28 mouse cellular contexts compared by ENCODE assay signal in the genomic region with DNA sequence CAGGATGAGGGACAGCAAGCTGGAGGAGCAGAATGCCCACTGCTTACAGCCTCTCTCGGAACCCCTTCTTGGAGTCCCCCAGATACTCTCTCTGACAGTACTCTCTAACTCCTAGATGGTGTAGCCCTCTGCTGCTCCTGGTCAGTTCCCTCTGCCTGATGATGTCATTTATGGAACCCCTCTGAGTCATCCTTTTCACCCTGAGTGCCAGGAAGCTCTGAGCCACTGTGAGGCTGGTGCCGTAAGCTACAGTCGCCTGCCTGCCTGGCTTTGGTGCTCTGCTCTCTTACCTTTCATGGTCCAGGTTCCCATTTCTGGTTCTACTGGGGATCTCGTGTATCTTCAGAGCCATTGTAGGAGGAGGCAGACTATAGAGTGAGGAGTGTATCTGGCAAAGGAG. TPM values are rescaled to one million over a fixed set of nuclear protein-coding genes. Genes with fewer than 3 reads are reported as not detected.
A peak's percentile ranks its signal among the peaks of the same experiment; 100 is the strongest.
DNase-seq lines count a peak whose midpoint lies in the region; ATAC-seq lines count a peak whose summit lies in the region.
"Had no signal": no experiment of that assay in that cellular context is flagged by ENCODE, and none has a peak within 500 bp of the region (broad histone marks: within the 10 kb centered on the region; RNA-seq: fewer than 3 reads in every experiment).

No protein-coding gene starts in this region.

- no peak overlapping the region for H3K27ac ChIP-seq in forebrain, embryonic 16.5 days (ENCODE audit: low read length)
- H3K27ac ChIP-seq: forebrain, embryonic 10.5 days; forebrain, embryonic 13.5 days; heart, embryonic 15.5 days; hindbrain, embryonic 10.5 days; hindbrain, embryonic 13.5 days; intestine, embryonic 15.5 days had no signal

- H3K4me1 ChIP-seq in forebrain, embryonic 16.5 days (replicated peaks; ENCODE audit: control insufficient read depth, insufficient read depth, low read length), result no peaks in the 10 kb centered on the region

- H3K4me3 ChIP-seq in forebrain, embryonic 16.5 days (replicated peaks; ENCODE audit: low read length), result no peak overlapping the region
- H3K4me3 ChIP-seq: forebrain, embryonic 10.5 days; forebrain, embryonic 13.5 days; heart, embryonic 12.5 days; heart, embryonic 15.5 days; hindbrain, embryonic 10.5 days; hindbrain, embryonic 13.5 days; intestine, embryonic 15.5 days had no signal

- H3K36me3 ChIP-seq in forebrain, embryonic 16.5 days (ENCODE audit: control insufficient read depth, insufficient read depth), result no peaks in the 10 kb centered on the region
- H3K36me3 ChIP-seq: hindbrain, embryonic 10.5 days; hindbrain, embryonic 13.5 days had no signal

- no peak for ATAC-seq in forebrain, embryonic 16.5 days
- ATAC-seq: forebrain, embryonic 13.5 days; hindbrain, embryonic 16.5 days; intestine, embryonic 15.5 days had no signal

- H3K9ac ChIP-seq in forebrain, embryonic 16.5 days (replicated peaks; ENCODE audit: low read depth, low read length), result no peak overlapping the region
- H3K9ac ChIP-seq: forebrain, embryonic 13.5 days; heart, embryonic 12.5 days; heart, embryonic 15.5 days; hindbrain, embryonic 13.5 days; intestine, embryonic 15.5 days had no signal

- 96% methylated on average over 4 of the region's 4 CpGs for WGBS in forebrain, embryonic 16.5 days

- no peaks in the 10 kb centered on the region for H3K9me3 ChIP-seq in forebrain, embryonic 16.5 days (ENCODE audit: control insufficient read depth, low read length)
- H3K9me3 ChIP-seq: forebrain, embryonic 10.5 days; forebrain, embryonic 13.5 days; heart, embryonic 12.5 days; heart, embryonic 15.5 days; hindbrain, embryonic 10.5 days; hindbrain, embryonic 13.5 days; intestine, embryonic 15.5 days had no signal

- no peak overlapping the region for H3K4me2 ChIP-seq in forebrain, embryonic 16.5 days (ENCODE audit: low read length)
- H3K4me2 ChIP-seq: forebrain, embryonic 13.5 days; heart, embryonic 12.5 days; heart, embryonic 15.5 days; hindbrain, embryonic 13.5 days; intestine, embryonic 15.5 days had no signal

- no peaks in the 10 kb centered on the region for H3K27me3 ChIP-seq in forebrain, embryonic 16.5 days (replicated peaks; ENCODE audit: control insufficient read depth, insufficient read depth, low read length)
- H3K27me3 ChIP-seq: forebrain, embryonic 13.5 days; heart, embryonic 12.5 days; heart, embryonic 15.5 days; hindbrain, embryonic 13.5 days; intestine, embryonic 15.5 days had no signal

- DNase-seq in adrenal gland, adult (ENCODE audit: inconsistent age in 2 of 2, low spot score in 1 of 2), result peak; percentile 64 to 78
- no peak for DNase-seq in adrenal gland, postnatal 4 days (ENCODE audit: low spot score in 2 of 2)
- peak; percentile 49 to 55 for DNase-seq in adrenal gland, postnatal 36 days
- no peak for DNase-seq in adrenal gland, adult 18-20 months (ENCODE audit: low spot score in 2 of 2)
- peak; percentile 37 for DNase-seq in 416B (ENCODE audit: low read depth)
- peak; percentile 62 for DNase-seq in NIH3T3 (ENCODE audit: low read depth)
- DNase-seq in left cerebral cortex, adult 9 months (ENCODE audit: low spot score in 2 of 2), result no peak
- DNase-seq: cerebellum, adult 11-12 months; cerebellum, adult 8-10 months; cerebellum, postnatal 14 days; gastrocnemius, postnatal 25 days; heart, adult 18-20 months; heart, postnatal 10 days; heart, postnatal 36 days; kidney, adult 11 months; kidney, adult 8-10 months had no signal

RNA-seq across cellular contexts. Expression of a gene that starts 13.5 kb away (rescaled TPM):
- 10 to 100 TPM in 1 of 2 experiments, 1 to 10 TPM in 1; 7.2 to 21.2 TPM for total RNA-seq in adrenal gland, postnatal 4 days (2021)
- 1 to 10 TPM in 1 of 2 experiments, not detected in 1; 3.8 TPM for total RNA-seq in adrenal gland, postnatal 36 days (2021)
- total RNA-seq in adrenal gland, adult 18-20 months (2021), result 1 to 10 TPM in 1 of 2 experiments, not detected in 1; 3.4 TPM
- not detected in 2 replicates for polyA plus RNA-seq in forebrain, embryonic 16.5 days (2015; fragmentation: Nextera tagmentation; extraction: Ambion mirVana)
- total RNA-seq: ES-E14; heart, postnatal 10 days; heart, postnatal 36 days had no signal
- polyA plus RNA-seq: embryonic facial prominence, embryonic 14.5 days; forebrain, embryonic 10.5 days; forebrain, embryonic 13.5 days; gonadal fat pad, adult 2 months; heart, embryonic 15.5 days; hindbrain, embryonic 13.5 days had no signal

RNA-seq across cellular contexts. Expression of a gene that starts 24.3 kb away (rescaled TPM):
- 100 to 1,000 TPM; 105 to 129 TPM for total RNA-seq in adrenal gland, postnatal 4 days (2021)
- total RNA-seq in adrenal gland, postnatal 36 days (2021), result 100 to 1,000 TPM; 163 to 207 TPM
- total RNA-seq in adrenal gland, adult 18-20 months (2021), result 100 to 1,000 TPM; 157 to 186 TPM
- 55.9 and 58.6 TPM in 2 replicates for polyA plus RNA-seq in forebrain, embryonic 16.5 days (2015; fragmentation: Nextera tagmentation; extraction: Ambion mirVana)

RNA-seq across cellular contexts. Expression of a gene that starts 49.3 kb away (rescaled TPM):
- total RNA-seq in adrenal gland, postnatal 4 days (2021), result 100 to 1,000 TPM in 1 of 2 experiments, 10 to 100 TPM in 1; 76.3 to 102 TPM
- total RNA-seq in adrenal gland, postnatal 36 days (2021), result 10 to 100 TPM; 30.0 to 35.4 TPM
- total RNA-seq in adrenal gland, adult 18-20 months (2021), result 10 to 100 TPM; 24.9 to 39.1 TPM
- polyA plus RNA-seq in forebrain, embryonic 16.5 days (2015; fragmentation: Nextera tagmentation; extraction: Ambion mirVana), result 7.7 and 8.8 TPM in 2 replicates

Comparison
In these comparisons a context has a peak if more than half of its experiments do, and no peak if none do; other contexts are left out.
1. DNase-seq: peak in adrenal gland, adult (2 of 2), adrenal gland, postnatal 36 days (2 of 2), 416B (single experiment) and NIH3T3 (single experiment); none in adrenal gland, postnatal 4 days (0 of 2), adrenal gland, adult 18-20 months (0 of 2) and left cerebral cortex, adult 9 months (0 of 2).